Mouse (Mus musculus): ENCODE results near the gene Slc26a5.

The Slc26a5 gene

GRCm38 (mm10) chr5:21865346-21866107, at the start of gene Slc26a5:
TSS of gene Slc26a5 (minus strand) at chr5:21865604.
- peak in 1 of 2 experiments; percentile 8 for DNase-seq (ENCODE audit: low spot score in 2 of 2)

- no peak for DNase-seq (ENCODE audit: low spot score in 2 of 2)
Observed at GRCm38 (mm10) chr5:21914776-21915175, 49.4 kb upstream of the Slc26a5 start.

GRCm38 (mm10) chr5:21912835-21913530, 47.6 kb upstream of the Slc26a5 start:
- DNase-seq (ENCODE audit: low spot score in 2 of 2): no peak

GRCm38 (mm10) chr5:21910726-21911125, 45.3 kb upstream of the Slc26a5 start:
- no peak for DNase-seq (ENCODE audit: low spot score in 2 of 2)

GRCm38 (mm10) chr5:21909713-21910112, 44.3 kb upstream of the Slc26a5 start:
- DNase-seq (ENCODE audit: low spot score in 2 of 2): no peak

- no peak for DNase-seq (ENCODE audit: low spot score in 2 of 2)
Observed at GRCm38 (mm10) chr5:21901411-21901810, 36.0 kb upstream of the Slc26a5 start.

- DNase-seq (ENCODE audit: low spot score in 2 of 2): no peak
Observed at GRCm38 (mm10) chr5:21900891-21901290, 35.5 kb upstream of the Slc26a5 start.

- DNase-seq (ENCODE audit: low spot score in 2 of 2): no peak
Observed at GRCm38 (mm10) chr5:21898875-21899274, 33.5 kb upstream of the Slc26a5 start.

GRCm38 (mm10) chr5:21896586-21896985, 31.2 kb upstream of the Slc26a5 start:
- no peak for DNase-seq (ENCODE audit: low spot score in 2 of 2)

GRCm38 (mm10) chr5:21894168-21894567, 28.8 kb upstream of the Slc26a5 start:
- DNase-seq (ENCODE audit: low spot score in 2 of 2): no peak

- DNase-seq (ENCODE audit: low spot score in 2 of 2): no peak
Observed at GRCm38 (mm10) chr5:21866750-21867149, 1.3 kb upstream of the Slc26a5 start.

GRCm38 (mm10) chr5:21866311-21866712, 908 bp upstream of the Slc26a5 start:
- peak in 1 of 2 experiments; percentile 6 for DNase-seq (ENCODE audit: low spot score in 2 of 2)

GRCm38 (mm10) chr5:21858653-21859052, 6.8 kb downstream of the Slc26a5 start:
- DNase-seq (ENCODE audit: low spot score in 2 of 2): no peak

GRCm38 (mm10) chr5:21851679-21852340, 13.6 kb downstream of the Slc26a5 start:
- no peak for DNase-seq (ENCODE audit: low spot score in 2 of 2)

- no peak for DNase-seq (ENCODE audit: low spot score in 2 of 2)
Observed at GRCm38 (mm10) chr5:21847438-21847837, 18.0 kb downstream of the Slc26a5 start.

- DNase-seq (ENCODE audit: low spot score in 2 of 2): no peak
Observed at GRCm38 (mm10) chr5:21846616-21847290, 18.7 kb downstream of the Slc26a5 start.

- DNase-seq (ENCODE audit: low spot score in 2 of 2): no peak
Observed at GRCm38 (mm10) chr5:21844676-21845075, 20.7 kb downstream of the Slc26a5 start.

GRCm38 (mm10) chr5:21831761-21832160, 33.6 kb downstream of the Slc26a5 start:
- no peak for DNase-seq (ENCODE audit: low spot score in 2 of 2)

GRCm38 (mm10) chr5:21828855-21829254, 36.5 kb downstream of the Slc26a5 start:
- DNase-seq (ENCODE audit: low spot score in 2 of 2): no peak

GRCm38 (mm10) chr5:21827643-21828042, 37.8 kb downstream of the Slc26a5 start:
- no peak for DNase-seq (ENCODE audit: low spot score in 2 of 2)

GRCm38 (mm10) chr5:21826370-21826769, 39.0 kb downstream of the Slc26a5 start:
- no peak for DNase-seq (ENCODE audit: low spot score in 2 of 2)

GRCm38 (mm10) chr5:21813994-21814393, 51.4 kb downstream of the Slc26a5 start:
- no peak for DNase-seq (ENCODE audit: low spot score in 2 of 2)
